Mouse (Mus musculus): ENCODE measurements around the gene Med16. TPM values are rescaled to one million over a fixed set of nuclear protein-coding genes. Genes with fewer than 3 reads are reported as not detected.

The Med16 gene
- polyA plus RNA-seq, 1 experiment from 2014 or later = 53.6 TPM

- Histone ChIP-seq H3K27me3 (ENCODE audit: control insufficient read depth, insufficient read depth, low read length) (no peaks in the 10 kb centered on the region), H3K9me3 (ENCODE audit: control insufficient read depth, low read length) (no peaks in the 10 kb centered on the region), H3K36me3 (ENCODE audit: control insufficient read depth, insufficient read depth, low read length) (peaks cover 40% of the 10 kb centered on the region), H3K4me1 (ENCODE audit: control insufficient read depth, insufficient read depth, low read length) (peaks cover 32% of the 10 kb centered on the region), H3K27ac (ENCODE audit: low read depth, low read length) (no peak overlapping the region), H3K9ac (ENCODE audit: low read length) (no peak overlapping the region), H3K4me2 (ENCODE audit: low read depth) (peak overlapping the region; percentile 94), H3K4me3 (ENCODE audit: low read depth, low read length) (peak overlapping the region; percentile 99)
- 87% methylated on average over 2 of the region's 2 CpGs for WGBS
- DNase-seq (ENCODE audit: low spot score) (no peak), ATAC-seq (ENCODE audit: insufficient read depth, low FRiP score, low TSS enrichment) (no peak)
Measured at GRCm38 (mm10) chr10:79857894-79858293, 50.8 kb downstream of the Med16 start.

- no peak overlapping the region for H3K27ac ChIP-seq (ENCODE audit: low read depth, low read length)
- H3K36me3 ChIP-seq (ENCODE audit: control insufficient read depth, insufficient read depth, low read length) = peaks cover 36% of the 10 kb centered on the region
- peaks cover 37% of the 10 kb centered on the region for H3K4me1 ChIP-seq (ENCODE audit: control insufficient read depth, insufficient read depth, low read length)
Measured at GRCm38 (mm10) chr10:79857452-79857811, 51.3 kb downstream of the Med16 start.

GRCm38 (mm10) chr10:79856704-79857451 is 51.8 kb downstream of the Med16 start:
- H3K36me3 ChIP-seq (ENCODE audit: control insufficient read depth, insufficient read depth, low read length) = peaks cover 30% of the 10 kb centered on the region

More at GRCm38 (mm10) chr10:79857452-79857811, 51.3 kb downstream of the Med16 start:
- Histone ChIP-seq H3K9ac (ENCODE audit: low read length) (peak overlapping the region; percentile 26; the same call in 1 of the 2 replicates), H3K9me3 (ENCODE audit: control insufficient read depth, low read length) (no peaks in the 10 kb centered on the region), H3K27me3 (ENCODE audit: control insufficient read depth, insufficient read depth, low read length) (no peaks in the 10 kb centered on the region), H3K4me3 (ENCODE audit: low read depth, low read length) (peak overlapping the region; percentile 99), H3K4me2 (ENCODE audit: low read depth) (peak overlapping the region; percentile 94)
- WGBS = 54% methylated on average over 4 of the region's 4 CpGs
- DNase-seq (ENCODE audit: low spot score) (no peak), ATAC-seq (ENCODE audit: insufficient read depth, low FRiP score, low TSS enrichment) (no peak)

GRCm38 (mm10) chr10:79856280-79856679 is 52.4 kb downstream of the Med16 start:
- Histone ChIP-seq H3K4me3 (ENCODE audit: low read depth, low read length) (peak overlapping the region; percentile 99), H3K9ac (ENCODE audit: low read length) (peak overlapping the region; percentile 99), H3K4me2 (ENCODE audit: low read depth) (peak overlapping the region; percentile 94), H3K9me3 (ENCODE audit: control insufficient read depth, low read length) (no peaks in the 10 kb centered on the region), H3K27me3 (ENCODE audit: control insufficient read depth, insufficient read depth, low read length) (no peaks in the 10 kb centered on the region), H3K27ac (ENCODE audit: low read depth, low read length) (no peak overlapping the region), H3K36me3 (ENCODE audit: control insufficient read depth, insufficient read depth, low read length) (peaks cover 28% of the 10 kb centered on the region), H3K4me1 (ENCODE audit: control insufficient read depth, insufficient read depth, low read length) (peaks cover 48% of the 10 kb centered on the region)
- ATAC-seq (ENCODE audit: insufficient read depth, low FRiP score, low TSS enrichment) (no peak), DNase-seq (ENCODE audit: low spot score) (no peak)
- 58% methylated on average over 6 of the region's 6 CpGs for WGBS

More at GRCm38 (mm10) chr10:79856704-79857451, 51.8 kb downstream of the Med16 start:
- no peaks in the 10 kb centered on the region for H3K9me3 ChIP-seq (ENCODE audit: control insufficient read depth, low read length)
- H3K4me1 ChIP-seq (ENCODE audit: control insufficient read depth, insufficient read depth, low read length) = peaks cover 42% of the 10 kb centered on the region
- H3K4me3 ChIP-seq (ENCODE audit: low read depth, low read length) = peak overlapping the region; percentile 99
- H3K27ac ChIP-seq (ENCODE audit: low read depth, low read length) = no peak overlapping the region
- peak overlapping the region; percentile 99 for H3K9ac ChIP-seq (ENCODE audit: low read length)
- WGBS = 66% methylated on average over 7 of the region's 7 CpGs
- no peak for ATAC-seq (ENCODE audit: insufficient read depth, low FRiP score, low TSS enrichment)
- peak overlapping the region; percentile 94 for H3K4me2 ChIP-seq (ENCODE audit: low read depth)
- no peaks in the 10 kb centered on the region for H3K27me3 ChIP-seq (ENCODE audit: control insufficient read depth, insufficient read depth, low read length)
- DNase-seq (ENCODE audit: low spot score) = no peak

GRCm38 (mm10) chr10:79855558-79856184 is 53.1 kb downstream of the Med16 start:
- Histone ChIP-seq H3K4me3 (ENCODE audit: low read depth, low read length) (peak overlapping the region; percentile 99), H3K27ac (ENCODE audit: low read depth, low read length) (no peak overlapping the region; the same call in 1 of the 2 replicates), H3K9ac (ENCODE audit: low read length) (peak overlapping the region; percentile 99), H3K4me2 (ENCODE audit: low read depth) (peak overlapping the region; percentile 94), H3K9me3 (ENCODE audit: control insufficient read depth, low read length) (no peaks in the 10 kb centered on the region), H3K27me3 (ENCODE audit: control insufficient read depth, insufficient read depth, low read length) (no peaks in the 10 kb centered on the region), H3K4me1 (ENCODE audit: control insufficient read depth, insufficient read depth, low read length) (peaks cover 48% of the 10 kb centered on the region), H3K36me3 (ENCODE audit: control insufficient read depth, insufficient read depth, low read length) (peaks cover 22% of the 10 kb centered on the region)
- ATAC-seq (ENCODE audit: insufficient read depth, low FRiP score, low TSS enrichment) (no peak), DNase-seq (ENCODE audit: low spot score) (no peak)
- WGBS = 3% methylated on average over 10 of the region's 10 CpGs

GRCm38 (mm10) chr10:79854801-79855541 is 53.8 kb downstream of the Med16 start:
- DNase-seq (ENCODE audit: low spot score) (peak; percentile 88), ATAC-seq (ENCODE audit: insufficient read depth, low FRiP score, low TSS enrichment) (peak; percentile 24)
- Histone ChIP-seq H3K4me1 (ENCODE audit: control insufficient read depth, insufficient read depth, low read length) (peaks cover 48% of the 10 kb centered on the region), H3K9ac (ENCODE audit: low read length) (peak overlapping the region; percentile 99), H3K27me3 (ENCODE audit: control insufficient read depth, insufficient read depth, low read length) (no peaks in the 10 kb centered on the region), H3K9me3 (ENCODE audit: control insufficient read depth, low read length) (no peaks in the 10 kb centered on the region), H3K4me2 (ENCODE audit: low read depth) (peak overlapping the region; percentile 94), H3K4me3 (ENCODE audit: low read depth, low read length) (peak overlapping the region; percentile 99), H3K27ac (ENCODE audit: low read depth, low read length) (peak overlapping the region; percentile 100), H3K36me3 (ENCODE audit: control insufficient read depth, insufficient read depth, low read length) (peaks cover 16% of the 10 kb centered on the region)
- WGBS = under 1% methylated on average over 80 of the region's 83 CpGs

GRCm38 (mm10) chr10:79853860-79854795 is 54.6 kb downstream of the Med16 start, which contains the start of gene Ptbp1:
Gene Ptbp1 (plus strand): TSS chr10:79854427.
- WGBS = under 1% methylated on average over 75 of the region's 75 CpGs
- Histone ChIP-seq H3K9me3 (ENCODE audit: control insufficient read depth, low read length) (no peaks in the 10 kb centered on the region), H3K9ac (ENCODE audit: low read length) (peak within 1 kb of the TSS; percentile 99), H3K4me3 (ENCODE audit: low read depth, low read length) (peak within 1 kb of the TSS; percentile 99), H3K4me1 (ENCODE audit: control insufficient read depth, insufficient read depth, low read length) (peaks cover 48% of the 10 kb centered on the region), H3K27me3 (ENCODE audit: control insufficient read depth, insufficient read depth, low read length) (no peaks in the 10 kb centered on the region), H3K36me3 (ENCODE audit: control insufficient read depth, insufficient read depth, low read length) (peaks cover 8% of the 10 kb centered on the region), H3K4me2 (ENCODE audit: low read depth) (peak within 1 kb of the TSS; percentile 94), H3K27ac (ENCODE audit: low read depth, low read length) (peak within 1 kb of the TSS; percentile 100)
- DNase-seq (ENCODE audit: low spot score) (peak; percentile 100), ATAC-seq (ENCODE audit: insufficient read depth, low FRiP score, low TSS enrichment) (peak; percentile 90)

- H3K9ac ChIP-seq (ENCODE audit: low read length) = peak overlapping the region; percentile 88
- peaks cover 6% of the 10 kb centered on the region for H3K36me3 ChIP-seq (ENCODE audit: control insufficient read depth, insufficient read depth, low read length)
- peak overlapping the region; percentile 99 for H3K4me3 ChIP-seq (ENCODE audit: low read depth, low read length)
- WGBS = under 1% methylated on average over 15 of the region's 15 CpGs
- ATAC-seq (ENCODE audit: insufficient read depth, low FRiP score, low TSS enrichment) (peak; percentile 22; the same call in 1 of the 2 replicates), DNase-seq (ENCODE audit: low spot score) (peak; percentile 80)
- H3K9me3 ChIP-seq (ENCODE audit: control insufficient read depth, low read length) = no peaks in the 10 kb centered on the region
- peak overlapping the region; percentile 92 for H3K4me2 ChIP-seq (ENCODE audit: low read depth)
- H3K27ac ChIP-seq (ENCODE audit: low read depth, low read length) = peak overlapping the region; percentile 99
- peaks cover 46% of the 10 kb centered on the region for H3K4me1 ChIP-seq (ENCODE audit: control insufficient read depth, insufficient read depth, low read length)
- no peaks in the 10 kb centered on the region for H3K27me3 ChIP-seq (ENCODE audit: control insufficient read depth, insufficient read depth, low read length)
Measured at GRCm38 (mm10) chr10:79853392-79853791, 55.3 kb downstream of the Med16 start.

Measured in neural tube, embryonic 11.5 days (tissue).